Mouse (Mus musculus) colon, adult 2 months (tissue): Measurements from ENCODE around the gene Ncapd2. TPM values are rescaled to one million over a fixed set of nuclear protein-coding genes. Genes with fewer than 3 reads are reported as not detected.

Experiments
- polyA plus RNA-seq: library from polyadenylated mRNA; depleted of rRNA; stranded (reverse); fragments of >200 nt; gene quantifications from 2 replicates; pipeline ENCODE4 v1.2.3, GENCODE M21; 2012; rRNA removed

Gene Ncapd2
- polyA plus RNA-seq, result 55.4 and 66.7 TPM in 2 replicates

DNA sequence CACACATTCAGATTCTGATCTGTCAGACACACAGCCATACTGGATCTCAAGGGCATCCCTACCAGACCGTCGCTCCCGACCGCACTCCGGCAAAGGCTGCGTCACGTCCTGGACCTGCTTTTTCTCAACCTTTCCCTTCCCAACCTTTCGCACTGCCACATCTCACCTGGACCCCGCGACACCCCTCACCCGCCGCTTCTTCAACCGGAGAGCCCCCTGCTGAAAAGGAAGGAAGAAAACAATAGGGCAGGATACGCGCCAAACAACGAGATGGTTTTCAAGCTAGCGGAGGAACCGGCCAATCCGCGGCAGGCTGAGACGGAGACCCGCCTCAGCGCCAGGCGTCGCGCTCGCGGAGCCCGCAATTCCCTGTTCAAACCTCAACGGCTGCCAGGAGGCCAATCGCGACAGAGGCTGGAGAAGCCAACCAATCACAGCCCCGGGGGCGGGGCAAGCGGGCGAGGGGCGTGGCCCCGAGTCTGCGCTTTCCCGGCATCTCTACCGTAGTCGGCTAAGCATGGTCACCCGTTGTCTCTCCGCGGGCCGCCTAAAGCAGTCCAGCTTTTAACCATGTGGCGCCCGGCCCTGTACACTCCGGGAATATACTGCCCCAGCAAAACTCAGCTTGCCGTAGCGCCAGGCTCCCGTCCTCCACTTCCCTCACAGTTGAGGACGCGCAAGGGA lies at the start of gene Ncapd2, which contains the start of gene Mrpl51:
Ncapd2 (minus strand) TSS at position 370 of the 684 bp plus-strand sequence.
Mrpl51 (plus strand) TSS at position 470 of the 684 bp plus-strand sequence.

DNA sequence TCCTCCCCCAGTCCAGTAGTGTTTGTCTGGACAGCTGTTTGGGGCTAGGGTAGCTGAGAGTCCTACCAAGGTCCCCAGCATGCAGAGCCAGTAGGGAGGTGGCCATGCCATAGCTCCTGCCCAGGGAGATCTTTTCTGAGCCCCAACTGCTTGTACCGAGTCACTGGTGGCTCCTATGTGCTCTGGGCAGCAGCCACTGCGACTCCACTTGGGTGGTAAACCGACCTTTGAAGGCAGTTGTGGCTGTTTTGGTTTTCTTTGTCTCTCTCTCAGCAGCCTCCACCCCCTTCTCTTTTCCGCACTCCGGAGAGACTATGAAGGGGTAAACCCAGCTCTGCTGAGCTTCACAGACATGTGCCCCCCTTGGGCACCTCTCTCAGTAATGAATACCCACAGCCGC lies 45.3 kb upstream of the Ncapd2 start, which contains the start of gene Cd27:
Cd27 (minus strand) TSS at position 229 of the 400 bp plus-strand sequence.

DNA sequence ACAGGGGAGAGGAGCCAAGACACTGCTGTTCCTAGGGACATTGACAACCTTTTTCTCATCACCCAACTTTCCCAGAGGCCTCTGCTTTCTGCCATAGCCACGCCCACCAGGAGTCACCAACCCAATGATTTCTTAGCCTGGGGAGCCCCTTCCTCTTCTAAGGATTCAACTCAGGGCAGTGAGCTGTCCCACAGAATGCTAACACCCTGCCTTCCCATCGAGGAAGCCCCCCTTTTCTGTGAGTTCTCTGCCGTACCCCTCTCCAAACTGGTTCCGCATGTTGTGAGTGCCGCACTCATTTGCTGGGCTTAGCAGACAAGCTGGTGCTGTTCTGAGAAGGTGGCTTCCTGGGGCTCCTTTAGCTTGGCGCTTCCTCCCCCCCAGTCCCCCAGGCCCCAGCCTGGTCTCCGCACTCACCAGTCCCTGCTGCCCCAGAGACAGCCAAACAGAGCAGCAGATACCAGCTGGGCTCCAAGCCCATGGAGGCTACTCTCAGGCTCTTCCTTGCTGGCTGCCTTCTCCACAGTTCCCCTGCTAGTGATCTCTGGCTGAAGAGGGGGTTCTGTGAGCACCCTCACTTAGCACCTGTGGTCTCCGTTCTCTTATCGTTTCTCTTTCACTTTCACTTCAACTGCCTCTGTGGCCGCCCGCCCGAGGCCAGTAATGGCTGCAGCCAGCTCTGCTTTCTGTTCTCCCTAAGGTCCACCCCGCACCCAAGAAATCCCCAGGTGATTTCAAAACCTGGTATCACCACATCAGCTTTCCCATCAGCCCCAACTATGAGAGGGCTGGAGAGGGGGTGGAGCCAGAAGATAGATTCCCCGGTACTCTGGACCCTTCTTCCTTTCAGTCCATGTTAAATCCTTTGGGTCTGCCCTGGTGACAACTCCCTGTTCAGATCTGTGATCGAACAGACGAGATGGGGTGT lies 39.9 kb upstream of the Ncapd2 start, which contains the start of gene Tapbpl:
Tapbpl (minus strand) TSS at position 744 of the 928 bp plus-strand sequence.

DNA sequence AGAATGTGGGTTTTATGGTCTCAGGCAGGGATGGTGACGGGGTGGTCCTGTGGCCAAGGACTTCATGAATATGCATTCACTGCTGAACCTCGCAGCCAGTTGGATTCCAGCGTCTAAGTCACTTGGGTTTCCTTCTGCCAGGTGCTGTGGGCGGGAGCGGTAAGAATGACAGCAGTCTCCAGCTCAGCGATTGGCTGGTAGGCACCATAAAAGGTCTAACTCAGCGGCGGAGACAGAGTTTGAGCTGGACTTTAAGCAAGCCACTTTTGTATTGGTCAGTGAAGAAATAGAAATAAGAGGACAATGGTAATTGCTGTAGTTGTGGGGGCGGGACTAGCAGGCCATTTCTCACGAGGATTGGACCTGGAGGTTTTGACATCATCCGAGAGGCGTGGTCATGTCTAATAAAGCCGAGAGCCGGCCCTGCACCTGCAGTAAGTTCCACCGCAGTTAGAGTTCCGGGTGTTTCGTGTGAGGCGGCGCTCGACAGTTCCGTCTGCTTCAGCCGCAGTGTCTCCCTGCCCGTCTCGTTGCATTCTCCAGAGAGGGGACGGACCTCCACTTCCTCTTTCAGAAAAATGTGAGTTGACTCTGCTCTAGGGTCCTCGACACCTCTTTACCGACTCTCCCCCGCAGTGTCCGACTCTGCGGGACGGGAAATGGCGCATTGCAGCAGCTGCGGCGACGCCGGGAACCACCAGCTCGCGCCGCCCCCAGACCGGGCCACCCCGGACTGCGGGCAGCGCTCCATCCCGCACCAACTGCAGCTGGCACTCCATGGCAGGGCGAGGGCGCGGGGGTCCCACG lies 23.9 kb upstream of the Ncapd2 start, which contains the start of gene Vamp1:
Vamp1 (plus strand) TSS at position 404 of the 807 bp plus-strand sequence.

DNA sequence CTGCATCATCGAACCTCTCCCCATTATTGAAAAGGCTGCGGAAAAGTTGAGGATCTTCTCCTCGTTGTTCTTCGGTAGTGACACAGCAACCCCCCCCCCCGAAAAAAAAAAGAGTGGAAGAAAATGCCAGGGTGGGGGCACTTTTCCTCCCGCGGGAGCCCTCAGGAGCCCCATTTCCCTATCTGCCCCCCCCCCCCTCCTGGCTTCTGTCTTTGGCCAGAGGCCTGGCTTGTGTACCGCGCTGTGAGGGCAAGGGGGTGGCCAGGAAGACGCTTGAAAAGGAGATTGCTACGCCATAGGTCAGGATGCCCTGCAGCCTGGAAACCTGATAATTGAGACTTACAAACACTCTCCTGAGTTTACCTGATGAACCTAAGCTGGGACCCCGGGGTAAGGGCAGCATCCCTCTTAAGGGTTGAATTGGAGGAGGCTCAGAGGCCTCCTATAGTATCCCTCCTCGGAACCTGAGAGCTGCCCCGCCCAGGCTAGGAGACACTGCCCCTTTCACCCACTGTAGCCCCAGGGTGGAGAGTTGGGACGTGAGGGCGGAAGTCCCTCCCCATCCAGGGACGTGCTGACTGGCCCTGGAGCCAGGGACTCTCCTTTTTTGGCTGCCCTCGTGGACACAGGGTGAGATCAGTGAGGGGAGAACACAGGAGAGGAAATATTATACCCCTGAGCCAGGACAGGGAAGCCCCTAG lies 25.3 kb downstream of the Ncapd2 start, which contains the start of gene Gapdh:
Gapdh (minus strand) TSS at position 417 of the 701 bp plus-strand sequence.

DNA sequence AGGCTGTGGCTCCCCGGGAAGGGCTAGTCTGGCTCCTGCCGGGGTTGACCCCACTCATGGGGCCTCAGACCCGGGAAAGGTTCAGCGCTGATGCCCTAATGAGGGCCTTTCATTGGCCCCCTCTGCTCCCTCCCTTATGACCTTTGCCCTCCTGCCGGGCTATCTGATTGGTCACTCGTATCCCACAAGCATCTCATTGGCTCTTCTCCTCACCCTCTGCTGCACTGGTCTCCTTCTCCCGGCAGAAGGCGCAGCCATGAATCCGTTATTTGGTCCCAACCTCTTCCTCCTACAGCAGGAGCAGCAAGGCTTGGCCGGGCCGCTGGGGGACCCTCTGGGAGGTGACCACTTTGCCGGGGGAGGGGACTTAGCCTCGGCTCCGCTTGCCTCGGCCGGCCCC lies 46.5 kb downstream of the Ncapd2 start, which contains the start of gene Iffo1:
Iffo1 (plus strand) TSS at position 241 of the 400 bp plus-strand sequence.

DNA sequence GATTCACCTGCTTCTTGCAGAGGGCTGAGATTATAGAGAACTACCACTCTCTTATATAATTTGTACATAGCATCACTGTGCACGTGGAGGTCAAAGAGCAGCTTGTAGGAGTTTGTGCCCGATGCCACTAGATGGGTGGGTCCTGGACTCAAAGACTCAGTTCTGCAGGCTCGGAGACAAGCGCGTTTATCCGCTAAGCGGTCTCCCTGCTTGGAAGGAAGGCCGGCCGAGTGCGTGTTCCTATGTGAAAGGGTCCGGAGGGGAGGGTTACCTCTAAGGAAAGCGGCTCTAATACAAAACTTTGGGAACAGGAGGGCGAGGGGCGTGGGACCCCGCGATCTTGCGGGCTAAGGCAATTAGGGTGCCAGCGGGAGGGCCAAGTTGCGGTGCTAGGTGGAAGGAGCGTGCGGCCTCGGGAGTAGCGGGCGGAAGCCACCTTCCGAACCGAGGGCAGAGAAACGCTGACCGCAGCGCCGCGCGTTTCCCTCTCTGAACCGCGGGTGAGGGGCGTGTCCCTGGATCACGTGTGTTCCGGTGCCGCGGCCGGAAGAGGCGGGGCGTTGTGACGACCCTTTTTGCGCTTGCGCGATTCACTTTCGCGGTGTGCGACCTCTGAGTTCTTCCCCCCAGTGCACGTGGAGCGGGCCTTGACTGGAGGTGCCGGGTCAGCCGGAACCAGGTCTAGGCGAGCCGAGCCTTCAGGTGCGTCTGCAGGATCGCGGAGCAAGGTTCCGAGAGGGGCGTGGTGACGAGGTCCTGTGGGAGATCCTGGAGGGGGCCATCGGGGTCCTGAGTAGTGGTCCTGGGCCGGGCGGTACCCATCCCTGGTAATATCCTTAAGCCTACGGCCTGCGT lies 60.0 kb downstream of the Ncapd2 start, which contains the start of gene Nop2:
Nop2 (plus strand) TSS at position 608 of the 855 bp plus-strand sequence.

Other genes with a start within 250 kb of the Ncapd2 start
- 206 and 213 TPM in 2 replicates for gene Cops7a, start 226.2 kb downstream of the Ncapd2 start, polyA plus RNA-seq
- 8.4 and 8.6 TPM in 2 replicates for gene Pianp, start 195.0 kb downstream of the Ncapd2 start, polyA plus RNA-seq
- 59.4 and 64.6 TPM in 2 replicates for gene Zfp384, start 182.6 kb downstream of the Ncapd2 start, polyA plus RNA-seq
- 37.5 and 37.7 TPM in 2 replicates for gene Ing4, start 151.9 kb downstream of the Ncapd2 start, polyA plus RNA-seq
- gene Acrbp, start 142.0 kb downstream of the Ncapd2 start, polyA plus RNA-seq, result 17.7 and 24.1 TPM in 2 replicates
- gene Lpar5, start 123.8 kb downstream of the Ncapd2 start, polyA plus RNA-seq, result 71.9 and 87.7 TPM in 2 replicates
- 88.5 and 103 TPM in 2 replicates for gene Chd4, start 95.7 kb downstream of the Ncapd2 start, polyA plus RNA-seq
- gene Nop2, start 59.8 kb downstream of the Ncapd2 start, polyA plus RNA-seq, result 10.6 and 15.0 TPM in 2 replicates
- gene Iffo1, start 46.5 kb downstream of the Ncapd2 start, polyA plus RNA-seq, result 13.1 and 18.1 TPM in 2 replicates
- gene Gapdh, start 25.2 kb downstream of the Ncapd2 start, polyA plus RNA-seq, result 3,801 and 3,939 TPM in 2 replicates
- gene Mrpl51, start 100 bp upstream of the Ncapd2 start, polyA plus RNA-seq, result 61.8 and 98.5 TPM in 2 replicates
- 13.8 and 17.6 TPM in 2 replicates for gene Vamp1, start 23.9 kb upstream of the Ncapd2 start, polyA plus RNA-seq
- 25.7 and 34.2 TPM in 2 replicates for gene Tapbpl, start 40.2 kb upstream of the Ncapd2 start, polyA plus RNA-seq
- gene Cd27, start 45.3 kb upstream of the Ncapd2 start, polyA plus RNA-seq, result 1.7 and 2.4 TPM in 2 replicates
- 0.14 TPM in 1 of 2 replicates, not detected in the other for gene Tuba3a, start 94.3 kb upstream of the Ncapd2 start, polyA plus RNA-seq
- 159 and 160 TPM in 2 replicates for gene Ltbr, start 122.2 kb upstream of the Ncapd2 start, polyA plus RNA-seq
- 112 and 130 TPM in 2 replicates for gene Scnn1a, start 129.0 kb upstream of the Ncapd2 start, polyA plus RNA-seq
- 99.3 and 119 TPM in 2 replicates for gene Tnfrsf1a, start 157.7 kb upstream of the Ncapd2 start, polyA plus RNA-seq
- gene Plekhg6, start 189.1 kb upstream of the Ncapd2 start, polyA plus RNA-seq, result 17.0 and 18.3 TPM in 2 replicates